Mouse (Mus musculus): ENCODE measurements at regions not wholly inside any gene's neighbourhood (a gene's known extent, or its start where the extent isn't known, plus 50 kb on each side); places are given as distances from the start of the nearest gene placed in this dataset.

DNA sequence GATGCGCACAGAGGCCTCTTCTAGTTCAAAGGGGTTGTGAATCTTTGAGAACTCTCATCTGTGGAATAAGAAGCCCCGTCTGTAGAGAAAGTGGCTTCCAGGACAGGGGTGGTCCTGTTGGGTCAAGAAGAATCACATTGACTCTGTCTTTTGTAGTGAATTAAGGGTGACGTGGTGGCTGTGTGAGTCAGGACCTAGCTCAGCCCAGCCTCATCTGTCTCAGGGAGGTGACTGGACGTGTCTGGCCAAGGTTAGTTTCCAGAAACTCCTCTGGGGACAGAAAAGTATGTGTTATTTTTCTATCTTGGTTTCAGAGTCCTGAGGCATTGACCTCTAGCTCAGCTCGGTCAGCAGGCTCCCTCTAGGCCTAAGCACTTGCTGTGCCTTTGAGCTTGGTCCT is 73.3 kb upstream of the Lep start:
- no peak for DNase-seq

DNA sequence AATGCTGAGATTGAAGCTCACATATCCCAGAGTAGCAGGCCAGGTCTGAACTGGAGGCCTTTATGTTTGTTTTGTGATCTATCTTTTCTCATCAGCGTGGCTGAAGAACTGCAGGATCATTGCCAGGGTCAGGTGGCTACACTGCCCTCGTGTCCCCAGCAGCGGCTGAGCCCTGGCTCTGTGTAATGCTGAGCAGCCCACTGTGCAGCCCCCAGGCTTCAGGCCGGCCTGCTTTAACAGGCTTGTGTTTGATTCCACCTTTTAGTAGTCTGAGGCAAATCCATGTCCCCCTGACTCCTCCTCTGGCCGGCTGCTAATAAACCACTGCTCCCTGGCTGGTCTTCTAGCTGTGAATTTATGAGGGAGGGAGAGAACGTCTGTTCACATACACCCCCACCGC is 72.6 kb upstream of the Lep start:
- no peak for DNase-seq

GRCm38 (mm10) chr6:28989433-28989832 is 70.6 kb upstream of the Lep start:
- peak; percentile 56 for DNase-seq

- DNase-seq, result no peak
Measured at GRCm38 (mm10) chr6:28990210-28990609, 69.8 kb upstream of the Lep start.

- DNase-seq, result no peak
Measured at GRCm38 (mm10) chr6:28994481-28994880, 65.5 kb upstream of the Lep start.

DNA sequence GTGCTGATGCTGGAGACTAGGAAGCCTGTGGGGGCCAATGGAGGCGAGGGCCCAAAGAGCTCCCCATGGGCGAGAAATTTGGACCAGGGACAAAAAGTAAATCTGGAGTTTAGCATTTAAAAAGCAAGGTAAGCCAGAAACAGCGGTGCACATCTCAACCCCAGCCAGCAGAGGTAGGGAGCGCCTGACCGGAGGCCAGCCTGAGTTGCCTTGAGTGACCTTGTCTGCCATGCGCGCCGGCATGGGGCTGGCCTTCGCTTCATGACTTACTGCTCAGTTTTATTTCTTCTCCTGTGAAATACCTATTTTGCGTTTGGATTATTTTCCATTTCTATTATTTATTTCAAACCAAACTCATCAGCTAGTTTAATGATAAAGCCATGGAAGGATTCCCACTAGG is 64.3 kb upstream of the Lep start:
- no peak for DNase-seq

DNA sequence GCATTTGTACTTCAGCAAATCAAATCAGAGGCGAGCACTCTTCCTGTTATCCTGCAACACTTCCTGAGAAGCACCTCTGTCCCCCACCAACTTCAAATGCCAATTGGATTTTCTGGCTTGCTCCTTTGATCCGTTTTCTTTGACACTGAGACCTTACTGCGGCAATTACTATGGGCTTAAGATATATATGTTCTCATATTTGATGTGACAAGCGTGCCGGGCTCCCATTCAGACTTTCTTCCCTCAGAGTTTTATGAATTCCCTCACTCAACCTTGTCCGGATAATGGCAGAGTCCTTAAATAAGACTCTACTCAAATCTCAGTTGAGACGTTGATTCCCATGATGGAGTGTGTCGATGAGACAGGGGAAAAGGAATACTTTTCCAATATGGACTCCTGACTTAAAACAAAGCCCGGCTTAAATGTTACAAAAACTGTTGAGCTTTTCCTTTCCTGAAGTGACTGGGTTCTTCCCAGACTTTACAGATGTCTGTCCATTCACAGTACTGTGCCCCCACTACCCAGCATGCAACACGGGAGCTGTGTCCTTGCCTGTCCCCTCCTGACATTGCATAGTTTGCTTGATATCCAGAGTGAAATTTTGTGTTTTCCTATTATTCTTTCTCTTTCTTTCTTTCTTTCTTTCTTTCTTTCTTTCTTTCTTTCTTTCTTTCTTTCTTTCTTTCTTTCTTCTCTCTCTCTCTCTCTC is 60.5 kb upstream of the Lep start:
- no peak for DNase-seq

DNA sequence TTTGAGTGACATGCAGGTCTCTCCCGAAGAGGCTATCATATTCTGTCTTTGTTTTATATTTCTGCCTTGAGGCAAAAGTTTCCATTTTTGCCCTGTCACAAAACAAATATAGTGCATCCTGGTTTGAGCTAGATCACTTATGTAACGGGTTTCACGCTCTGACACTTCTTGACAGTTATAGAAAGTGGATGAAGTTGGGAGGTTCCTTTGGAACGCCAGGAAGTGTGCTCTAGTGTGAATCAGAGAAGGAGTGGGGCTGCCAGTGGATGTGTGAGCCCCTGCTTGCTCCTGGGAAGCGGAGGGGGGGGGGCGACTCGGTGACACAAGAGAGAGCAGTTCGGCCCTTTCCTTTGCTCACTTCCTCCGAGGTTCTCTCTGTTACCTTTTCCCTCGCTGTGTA is 57.9 kb upstream of the Lep start:
- DNase-seq, result peak; percentile 51

DNA sequence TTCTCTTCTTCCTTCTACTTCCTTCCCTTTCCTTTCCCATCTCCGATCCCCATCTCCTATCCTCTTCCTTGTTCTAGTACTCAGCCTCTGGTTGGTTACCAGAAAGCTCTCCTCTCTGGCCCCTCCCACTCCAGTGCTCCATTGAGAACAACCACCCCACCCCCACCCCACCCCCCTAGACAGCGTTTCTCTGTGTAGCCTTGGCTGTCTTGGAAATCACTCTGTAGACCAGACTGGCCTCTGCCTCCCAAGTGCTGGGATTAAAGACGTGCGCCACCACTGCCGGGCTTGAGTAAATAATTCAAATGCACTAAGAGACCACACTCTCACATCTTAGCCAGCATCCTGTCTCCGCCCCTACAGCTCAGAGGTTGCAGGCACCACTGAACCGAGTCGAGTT is 57.2 kb upstream of the Lep start:
- DNase-seq, result no peak

DNA sequence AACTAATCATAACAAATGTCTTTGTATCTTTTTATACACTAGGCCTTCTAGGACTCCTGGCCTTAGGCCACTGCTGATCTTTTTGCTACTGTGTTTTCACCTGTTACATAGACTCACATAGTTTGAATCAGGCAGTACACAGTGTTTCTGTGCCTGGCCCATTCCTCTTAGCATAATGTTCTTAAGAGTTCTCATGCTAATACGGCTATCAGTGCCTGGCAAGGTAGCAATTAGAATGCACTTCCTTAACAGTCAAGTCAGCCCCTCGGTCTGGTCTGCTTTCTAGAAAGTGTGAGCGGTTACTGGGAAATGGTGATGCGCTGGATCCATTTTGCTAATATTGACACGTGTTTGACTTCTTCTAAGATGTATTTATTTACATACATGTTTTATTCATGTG is 54.2 kb upstream of the Lep start:
- no peak for DNase-seq
